Mouse (Mus musculus) neural tube, embryonic 11.5 days (tissue): ENCODE data around the gene Olfr691. TPM values are rescaled to one million over a fixed set of nuclear protein-coding genes. Genes with fewer than 3 reads are reported as not detected.

ENCODE experiments used
- ATAC-seq: fragments of 200-750 bp; cut with Nextera tagmentation; 2 replicates; pipeline ENCODE4 v1.8.0; 2017; ENCODE audit warnings: moderate number of reproducible peaks, mild to moderate bottlenecking, moderate TSS enrichment, moderate library complexity; ENCODE audit not compliant: insufficient read depth, low FRiP score, low TSS enrichment
- DNase-seq: peaks from one replicate; pipeline ENCODE4 v3.0.0-alpha.2; 2015; ENCODE audit warnings: low spot score
- H3K27ac ChIP-seq: fragments of 300-500 bp; sonication (generic); 2 replicates; pipeline ENCODE4 v1.5.1; 2014; ENCODE audit warnings: low read depth, mild to moderate bottlenecking, low read length
- H3K27me3 ChIP-seq: fragments of 300-500 bp; sonication (generic); 2 replicates; pipeline ENCODE4 v1.6.1; 2014; ENCODE audit warnings: mild to moderate bottlenecking, low read length, mixed read lengths; ENCODE audit not compliant: control insufficient read depth, insufficient read depth
- H3K36me3 ChIP-seq: fragments of 300-500 bp; sonication (generic); 2 replicates; pipeline ENCODE4 v1.6.1; 2014; ENCODE audit warnings: mild to moderate bottlenecking, low read length, moderate library complexity, mixed read lengths; ENCODE audit not compliant: control insufficient read depth, insufficient read depth
- H3K4me1 ChIP-seq: fragments of 300-500 bp; sonication (generic); 2 replicates; pipeline ENCODE4 v1.6.1; 2014; ENCODE audit warnings: low read length, mixed read lengths; ENCODE audit not compliant: control insufficient read depth, insufficient read depth
- H3K4me2 ChIP-seq: fragments of 300-500 bp; sonication (generic); 2 replicates; pipeline ENCODE4 v1.6.1; 2014; ENCODE audit warnings: low read depth, mild to moderate bottlenecking, moderate library complexity
- H3K4me3 ChIP-seq: fragments of 300-500 bp; sonication (generic); 2 replicates; pipeline ENCODE4 v1.5.1; 2014; ENCODE audit warnings: low read depth, low read length
- H3K9ac ChIP-seq: fragments of 300-500 bp; sonication (generic); 2 replicates; pipeline ENCODE4 v1.6.1; 2014; ENCODE audit warnings: mild to moderate bottlenecking, low read length
- H3K9me3 ChIP-seq: fragments of 300-500 bp; sonication (generic); 2 replicates; pipeline ENCODE4 v1.6.1; 2016; ENCODE audit warnings: low read length; ENCODE audit not compliant: control insufficient read depth
- WGBS: fragments of 180-500 bp; shearing (Covaris S2); extraction: QIAGEN DNeasy Blood & Tissue Kit; methylation state at CpG from one replicate; pipeline ENCODE4 v1.1.7; 2014; 5-methylcytosine and 5-hydroxymethylcytosine counted together
- polyA plus RNA-seq: library from polyadenylated mRNA; unstranded; fragments of >200 nt; fragmentation: Nextera tagmentation; extraction: Ambion mirVana; gene quantifications from 2 replicates; pipeline ENCODE4 v1.2.1, GENCODE M21; 2014

The Olfr691 gene
- polyA plus RNA-seq, 1 experiment from 2014 or later, result not detected

DNA sequence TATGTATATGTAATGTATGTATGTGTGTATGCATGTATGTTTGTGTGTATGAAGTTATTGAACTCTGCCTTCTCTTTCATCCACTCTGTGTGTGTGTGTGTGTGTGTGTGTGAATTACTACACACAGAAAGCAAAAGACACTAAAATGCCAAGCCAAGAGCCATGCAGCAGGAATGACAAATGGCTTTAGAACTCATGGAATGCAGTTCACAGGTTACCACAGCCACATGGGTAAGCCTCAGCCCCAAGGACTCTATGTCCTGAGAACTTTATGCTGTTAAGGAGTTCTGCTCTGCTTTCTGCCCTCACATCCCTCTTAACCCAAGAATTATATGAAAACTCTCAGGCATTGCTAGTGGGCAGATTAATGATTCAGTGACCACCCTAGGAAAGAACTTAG lies 52.0 kb downstream of the Olfr691 start:
- ATAC-seq, result no peak
- Histone ChIP-seq H3K27me3 (no peaks in the 10 kb centered on the region), H3K4me3 (no peak overlapping the region), H3K36me3 (no peaks in the 10 kb centered on the region), H3K9ac (no peak overlapping the region), H3K9me3 (no peaks in the 10 kb centered on the region), H3K4me1 (no peaks in the 10 kb centered on the region), H3K27ac (no peak overlapping the region), H3K4me2 (no peak overlapping the region)
- no peak for DNase-seq

DNA sequence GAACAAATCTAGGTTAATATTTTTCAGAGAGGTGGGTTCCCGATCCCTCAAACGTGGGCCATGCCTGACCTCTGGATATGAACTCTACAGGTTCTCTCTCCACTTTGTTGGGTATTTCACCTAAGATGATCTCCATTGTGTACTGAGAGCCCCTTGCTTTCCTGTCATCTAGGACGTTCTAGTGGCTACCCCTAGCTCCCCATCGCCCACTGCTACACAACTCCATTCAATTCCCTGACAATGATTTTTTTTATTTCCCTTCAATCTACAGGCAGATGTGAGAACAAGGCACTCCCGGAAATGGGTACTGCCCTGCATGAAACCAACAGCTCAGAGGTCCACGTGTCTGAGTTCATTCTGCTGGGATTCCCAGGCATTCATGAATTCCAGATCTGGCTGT lies 54.3 kb downstream of the Olfr691 start, which contains the start of gene Olfr688:
Gene Olfr688, plus strand, starts transcription at position 301 of the 400 bp plus-strand sequence.
- Histone ChIP-seq H3K27ac (no peak within 1 kb of the TSS), H3K4me1 (no peaks in the 10 kb centered on the region), H3K4me3 (no peak within 1 kb of the TSS), H3K27me3 (no peaks in the 10 kb centered on the region), H3K9me3 (no peaks in the 10 kb centered on the region), H3K4me2 (no peak within 1 kb of the TSS), H3K9ac (no peak within 1 kb of the TSS), H3K36me3 (no peaks in the 10 kb centered on the region)
- DNase-seq (no peak), ATAC-seq (no peak)
- WGBS, result 83% methylated on average over 6 of the region's 6 CpGs

Other genes starting within 250 kb of the Olfr691 start
- gene Olfr680-ps1, start 249.5 kb downstream of the Olfr691 start, polyA plus RNA-seq, result not detected in 2 replicates
- gene Olfr681, start 225.4 kb downstream of the Olfr691 start, polyA plus RNA-seq, result not detected in 2 replicates
- gene Olfr683, start 195.3 kb downstream of the Olfr691 start, polyA plus RNA-seq, result not detected in 2 replicates
- gene Olfr684, start 178.6 kb downstream of the Olfr691 start, polyA plus RNA-seq, result not detected in 2 replicates
- not detected in 2 replicates for gene Olfr685, start 156.3 kb downstream of the Olfr691 start, polyA plus RNA-seq
- not detected in 2 replicates for gene Olfr686, start 134.8 kb downstream of the Olfr691 start, polyA plus RNA-seq
- not detected in 2 replicates for gene Olfr688, start 54.2 kb downstream of the Olfr691 start, polyA plus RNA-seq
- not detected in 2 replicates for gene Olfr689, start 31.1 kb downstream of the Olfr691 start, polyA plus RNA-seq
- gene Olfr690, start 8.2 kb downstream of the Olfr691 start, polyA plus RNA-seq, result not detected in 2 replicates
- gene Olfr692, start 26.0 kb upstream of the Olfr691 start, polyA plus RNA-seq, result not detected in 2 replicates
- not detected in 2 replicates for gene Gm5901, start 32.8 kb upstream of the Olfr691 start, polyA plus RNA-seq
- gene Fam160a2, start 57.8 kb upstream of the Olfr691 start, polyA plus RNA-seq, result 33.0 and 36.1 TPM in 2 replicates
- gene Cnga4, start 62.3 kb upstream of the Olfr691 start, polyA plus RNA-seq, result not detected in 2 replicates
- not detected in 2 replicates for gene Cckbr, start 83.5 kb upstream of the Olfr691 start, polyA plus RNA-seq
- gene Cavin3, start 140.0 kb upstream of the Olfr691 start, polyA plus RNA-seq, result 22.8 and 23.0 TPM in 2 replicates
- 47.3 and 53.7 TPM in 2 replicates for gene Smpd1, start 212.1 kb upstream of the Olfr691 start, polyA plus RNA-seq
- gene Apbb1, start 239.4 kb upstream of the Olfr691 start, polyA plus RNA-seq, result 115 and 128 TPM in 2 replicates